Mouse (Mus musculus) kidney, adult 2 months (tissue): ENCODE results near the gene Cept1. TPM values are rescaled to one million over a fixed set of nuclear protein-coding genes. Genes with fewer than 3 reads are reported as not detected.
"Not testable (repeated sequence)": the region's sequence is repeated elsewhere in the genome, so short reads cannot be mapped to it uniquely, and the experiment has no call there.

Experiments used
- DNase-seq: peaks from one replicate; pipeline ENCODE4 v3.0.0; 2021
- H3K27ac ChIP-seq: fragments of 200-500 bp; 2 replicates; pipeline ENCODE4 v1.5.1; 2012; ENCODE audit warnings: low read depth, low read length, control low read depth, inconsistent platforms; ENCODE audit not compliant: insufficient read depth
- H3K27me3 ChIP-seq: fragments of 200-500 bp; replicated peaks from 2 replicates; pipeline ENCODE4 v1.6.1; 2012; ENCODE audit warnings: mild to moderate bottlenecking, moderate library complexity, low read length, inconsistent platforms; ENCODE audit not compliant: control insufficient read depth, insufficient read depth
- H3K36me3 ChIP-seq: fragments of 200-500 bp; 2 replicates; pipeline ENCODE4 v1.6.1; 2012; ENCODE audit warnings: mild to moderate bottlenecking, moderate library complexity, low read length, inconsistent platforms; ENCODE audit not compliant: control insufficient read depth, insufficient read depth
- H3K4me1 ChIP-seq: fragments of 200-500 bp; 2 replicates; pipeline ENCODE4 v1.6.1; 2011; ENCODE audit warnings: low read length; ENCODE audit not compliant: control insufficient read depth, insufficient read depth
- H3K4me3 ChIP-seq: fragments of 200-500 bp; 2 replicates; pipeline ENCODE4 v1.5.1; 2011; ENCODE audit warnings: mild to moderate bottlenecking, low read depth, low read length, control low read depth; ENCODE audit not compliant: insufficient read depth
- CTCF ChIP-seq: fragments of 200-500 bp; conservative IDR thresholded peaks from 2 replicates; pipeline ENCODE4 v1.5.1; 2011; ENCODE audit warnings: low read depth, mild to moderate bottlenecking, control low read depth, low read length, moderate library complexity, mixed read lengths; ENCODE audit not compliant: insufficient read depth, insufficient read length
- POLR2A ChIP-seq: fragments of 200-500 bp; IDR thresholded peaks from one replicate; pipeline ENCODE4 v1.6.1; 2011; ENCODE audit warnings: low read depth, low read length, control low read depth
- WGBS: fragments of 180-500 bp; shearing (Covaris S2); methylation state at CpG from one replicate; pipeline ENCODE4 v1.1.7; 2018; 5-methylcytosine and 5-hydroxymethylcytosine counted together
- polyA plus RNA-seq: library from polyadenylated mRNA; depleted of rRNA; stranded (reverse); fragments of >200 nt; gene quantifications from 2 replicates; pipeline ENCODE4 v1.2.3, GENCODE M21; 2012; rRNA removed

The Cept1 gene
- 18.1 and 20.6 TPM in 2 replicates for polyA plus RNA-seq

DNA sequence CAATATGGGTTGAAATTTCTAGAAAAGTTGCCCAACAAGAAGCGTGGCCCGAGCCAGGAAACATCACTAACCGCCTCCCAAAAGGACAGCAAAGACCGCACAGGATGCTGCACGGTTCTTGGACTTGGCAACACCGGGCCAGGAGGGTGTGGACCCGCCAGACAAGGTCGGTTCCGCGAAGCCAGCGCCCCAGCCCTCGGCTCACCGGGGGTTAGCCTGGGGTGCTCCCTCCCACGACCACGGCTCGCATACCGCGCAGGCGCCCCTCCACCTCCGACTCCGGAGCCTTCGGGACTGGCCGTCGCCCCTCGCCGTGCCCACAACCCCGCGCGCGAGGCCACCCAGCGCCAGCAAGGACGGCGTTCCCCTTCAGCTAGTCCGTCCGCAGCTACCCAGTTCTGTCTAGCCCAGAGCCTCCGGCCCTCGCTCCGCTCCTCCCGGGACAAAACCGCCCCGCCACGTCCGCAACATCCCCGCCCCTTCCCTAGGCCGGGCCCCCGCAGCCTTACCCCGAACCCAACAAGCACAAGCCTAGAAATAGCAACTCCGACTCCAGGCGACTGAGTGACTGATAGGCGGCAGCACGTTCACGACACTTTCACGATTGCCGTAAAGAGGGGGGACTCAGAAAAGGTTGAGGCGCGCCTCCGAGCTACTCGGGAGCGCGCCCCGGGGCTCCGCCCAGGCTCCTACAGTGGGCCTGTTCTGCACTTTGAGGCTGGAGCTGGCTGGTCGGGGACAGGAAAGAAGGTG, at the start of gene Cept1, which contains the start of gene Dram2:
Gene Cept1, minus strand, starts transcription at position 632 of the 753 bp plus-strand sequence.
Gene Dram2, plus strand, starts transcription at position 628 of the 753 bp plus-strand sequence.
- H3K4me1 ChIP-seq: no peaks in the 10 kb centered on the region; the same call in 1 of the 2 replicates
- no peaks in the 10 kb centered on the region for H3K27me3 ChIP-seq
- peak within 1 kb of the TSS; percentile 93 for H3K27ac ChIP-seq
- TF ChIP-seq POLR2A: no peak
- no peak for TF ChIP-seq CTCF
- no peaks in the 10 kb centered on the region for H3K36me3 ChIP-seq
- peak within 1 kb of the TSS; percentile 80 for H3K4me3 ChIP-seq
- under 1% methylated on average over 63 of the region's 63 CpGs for WGBS
- peak; percentile 97 for DNase-seq

DNA sequence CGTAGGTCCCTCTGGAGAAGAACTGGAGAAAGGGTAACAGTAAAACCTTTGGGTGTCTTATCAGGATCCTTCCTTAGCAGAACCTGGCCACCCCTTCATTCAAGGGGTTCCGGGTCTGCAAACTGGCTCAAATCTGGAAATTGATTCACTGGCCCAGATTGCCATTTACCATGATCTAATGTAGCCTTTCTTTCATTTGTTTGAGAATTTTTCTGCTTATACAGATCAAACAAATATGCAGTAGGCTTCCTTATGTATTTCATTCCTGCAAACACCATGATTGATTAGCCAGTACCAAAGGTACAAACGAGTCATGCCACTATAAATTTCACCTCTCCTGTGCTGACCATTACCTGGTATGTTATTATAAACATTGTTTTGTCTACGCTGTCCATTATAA, 46.0 kb upstream of the Cept1 start:
- not testable (repeated sequence) for DNase-seq, H3K27me3 ChIP-seq
- 86% methylated on average over 4 of the region's 4 CpGs for WGBS

DNA sequence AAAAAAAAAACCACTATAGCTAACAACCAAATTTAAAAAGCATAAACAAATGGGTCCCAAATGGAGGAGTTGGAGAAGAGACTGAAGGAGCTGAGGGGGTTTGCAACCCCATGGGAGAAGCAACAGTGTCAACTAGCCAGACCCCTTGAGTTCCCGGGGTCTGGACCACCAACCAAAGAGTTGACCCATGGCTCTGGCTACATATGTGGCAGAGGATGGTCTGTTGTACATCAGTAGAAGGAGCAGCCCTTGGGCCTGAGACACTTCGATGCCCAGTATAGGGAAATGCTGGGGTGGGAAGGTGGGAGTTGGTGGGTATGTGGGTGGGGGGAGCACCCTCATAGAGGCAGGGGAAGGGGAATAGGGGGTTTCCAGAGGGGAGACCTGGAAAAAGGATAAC, 31.7 kb upstream of the Cept1 start:
- WGBS: 100% methylated on average over 2 of the region's 2 CpGs
- no peak overlapping the region for H3K4me3 ChIP-seq
- H3K4me1 ChIP-seq: no peaks in the 10 kb centered on the region
- H3K27me3 ChIP-seq: no peaks in the 10 kb centered on the region
- no peak for DNase-seq
- H3K36me3 ChIP-seq: no peaks in the 10 kb centered on the region
- H3K27ac ChIP-seq: no peak overlapping the region
- no peak for TF ChIP-seq CTCF
- no peak for TF ChIP-seq POLR2A

More for the DNA sequence above, 46.0 kb upstream of the Cept1 start:
- not testable (repeated sequence) for H3K36me3 ChIP-seq, H3K4me1 ChIP-seq, H3K27ac ChIP-seq, H3K4me3 ChIP-seq

DNA sequence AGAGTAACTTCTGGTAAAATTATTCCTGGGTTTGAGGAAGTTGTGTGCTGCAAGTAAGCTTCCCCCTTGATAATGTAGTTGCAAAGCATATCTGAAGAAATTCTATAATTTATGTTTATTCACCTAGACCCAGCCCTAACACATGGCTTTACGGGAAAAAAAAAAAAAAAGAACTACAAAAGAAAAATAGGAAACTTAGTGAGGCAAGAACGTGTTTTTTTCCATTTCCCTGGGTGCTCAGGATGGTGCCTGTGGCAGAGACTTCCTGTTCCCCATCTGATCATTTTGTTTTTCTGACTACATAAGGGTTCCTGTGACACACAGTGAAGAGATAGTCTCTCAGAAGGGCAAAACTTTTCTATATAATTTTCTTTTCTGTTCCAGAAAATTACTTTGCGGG, 25.6 kb upstream of the Cept1 start:
- H3K4me3 ChIP-seq: no peak overlapping the region
- WGBS: 76% methylated on average over 3 of the region's 3 CpGs
- no peaks in the 10 kb centered on the region for H3K27me3 ChIP-seq
- peaks cover 3% of the 10 kb centered on the region for H3K36me3 ChIP-seq
- no peak for TF ChIP-seq CTCF
- TF ChIP-seq POLR2A: no peak
- no peaks in the 10 kb centered on the region for H3K4me1 ChIP-seq
- no peak for DNase-seq
- no peak overlapping the region for H3K27ac ChIP-seq

DNA sequence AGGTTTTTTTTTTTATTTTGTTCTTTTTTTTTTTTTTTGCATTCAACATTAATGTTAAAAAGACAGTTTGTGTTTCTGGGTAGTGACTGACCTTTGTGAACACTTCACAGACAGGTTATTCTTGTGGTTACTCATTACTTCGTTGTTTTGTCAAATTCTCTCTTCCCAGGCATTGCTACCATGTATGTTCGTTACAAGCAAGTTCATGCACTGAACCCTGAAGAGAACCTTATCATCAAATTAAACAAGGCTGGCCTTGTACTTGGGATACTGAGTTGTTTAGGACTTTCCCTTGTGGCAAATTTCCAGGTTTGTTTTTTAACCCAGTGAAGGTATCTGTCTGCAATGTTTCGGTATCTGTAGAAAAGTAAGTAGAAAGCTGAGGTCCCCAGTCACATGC, 18.3 kb upstream of the Cept1 start:
- no peak overlapping the region for H3K4me3 ChIP-seq
- H3K27ac ChIP-seq: no peak overlapping the region; the same call in 1 of the 2 replicates
- TF ChIP-seq CTCF: no peak
- no peak for TF ChIP-seq POLR2A
- H3K4me1 ChIP-seq: no peaks in the 10 kb centered on the region
- peak; percentile 71 for DNase-seq
- H3K27me3 ChIP-seq: no peaks in the 10 kb centered on the region
- 58% methylated on average over 3 of the region's 3 CpGs for WGBS
- peaks cover 4% of the 10 kb centered on the region for H3K36me3 ChIP-seq

DNA sequence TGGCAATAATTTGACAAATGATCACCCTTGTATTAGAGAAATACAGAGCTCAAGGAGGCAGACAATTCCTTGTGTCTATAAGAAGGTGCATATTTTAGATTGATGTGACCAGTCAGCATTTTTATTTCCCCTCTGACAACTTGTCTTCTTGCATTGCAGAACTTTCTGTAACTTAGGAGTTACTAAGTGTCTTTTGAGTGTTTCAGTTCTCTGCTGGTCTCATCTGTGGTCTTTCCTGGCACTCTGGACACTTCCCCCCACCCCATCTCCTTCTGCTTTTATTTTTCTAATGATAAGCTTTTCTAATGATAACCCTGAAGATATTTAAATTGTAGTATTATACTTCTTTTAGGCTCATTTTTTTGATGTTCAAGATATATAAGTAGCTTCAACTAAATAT, 10.7 kb upstream of the Cept1 start:
- TF ChIP-seq POLR2A: no peak
- no peak for TF ChIP-seq CTCF
- Histone ChIP-seq H3K36me3 (peaks cover 15% of the 10 kb centered on the region), H3K4me1 (no peaks in the 10 kb centered on the region), H3K27me3 (no peaks in the 10 kb centered on the region), H3K27ac (no peak overlapping the region), H3K4me3 (no peak overlapping the region)
- DNase-seq: no peak

DNA sequence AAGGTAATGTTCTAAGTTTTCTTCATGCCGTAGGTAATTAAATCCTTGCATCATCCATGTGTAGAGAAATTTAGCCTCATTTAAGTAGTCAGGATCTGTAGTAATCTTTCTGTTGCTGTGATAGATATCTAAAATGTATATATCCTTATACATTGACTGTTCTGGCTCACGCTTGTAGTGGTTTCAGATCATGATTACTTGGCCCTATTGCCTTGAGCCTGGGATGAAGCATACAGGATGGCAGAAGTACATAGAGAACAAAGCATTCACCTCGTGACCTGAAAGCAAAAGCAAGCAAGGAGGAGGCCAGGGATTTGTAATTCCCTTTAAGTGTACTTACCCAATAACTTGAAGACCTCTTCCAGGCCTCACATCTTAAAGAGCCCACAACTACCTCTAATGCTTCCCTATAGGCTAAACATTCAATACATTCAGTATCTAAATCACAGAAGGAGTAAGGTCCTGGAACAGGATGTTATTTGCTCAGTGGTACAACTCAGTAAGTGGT, 8.2 kb upstream of the Cept1 start:
- Histone ChIP-seq H3K36me3 (peaks cover 15% of the 10 kb centered on the region), H3K27ac (no peak overlapping the region), H3K4me1 (no peaks in the 10 kb centered on the region), H3K4me3 (no peak overlapping the region), H3K27me3 (no peaks in the 10 kb centered on the region)
- TF ChIP-seq POLR2A (no peak), CTCF (no peak)
- WGBS: 93% methylated on average over 3 of the region's 3 CpGs
- no peak for DNase-seq
